8 mouse cellular contexts compared by ENCODE assay signal in the genomic region with DNA sequence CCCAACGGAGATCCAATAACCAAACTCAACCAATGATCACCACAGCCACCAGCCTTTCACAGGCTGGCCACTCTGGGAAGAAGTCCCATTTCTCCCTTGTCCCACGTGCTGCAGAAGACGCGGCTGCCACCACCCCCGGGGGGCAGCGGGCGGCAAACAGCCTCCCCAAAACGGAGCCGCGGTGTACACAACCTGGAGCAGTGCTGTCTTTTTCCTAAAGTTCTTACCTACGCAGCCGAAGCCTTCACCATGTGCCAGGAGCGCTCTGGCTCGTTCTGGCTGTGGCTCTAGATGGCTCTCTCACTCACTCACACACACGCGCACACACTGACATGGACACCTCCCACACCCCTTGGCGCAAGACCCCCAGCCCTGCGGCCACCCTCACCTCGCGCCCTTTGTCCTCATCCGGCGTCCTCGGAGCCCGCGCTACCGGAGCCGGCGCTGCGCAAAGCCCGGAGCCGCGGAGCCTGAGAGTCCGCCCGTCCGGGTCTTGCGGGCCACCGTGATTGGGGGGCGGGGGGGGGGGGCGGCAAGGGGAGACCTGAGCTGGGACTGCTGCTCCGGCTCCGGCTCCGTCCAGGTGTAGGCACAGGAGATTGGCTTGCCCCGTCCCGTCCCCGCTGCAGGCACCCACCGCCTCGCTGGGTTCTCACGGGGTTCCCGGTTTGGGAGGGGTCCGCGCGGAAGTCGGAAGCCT. TPM values are rescaled to one million over a fixed set of nuclear protein-coding genes. Genes with fewer than 3 reads are reported as not detected.
A peak's percentile ranks its signal among the peaks of the same experiment; 100 is the strongest.
DNase-seq lines count a peak whose midpoint lies in the region; TF ChIP-seq lines count a peak whose summit lies in the region.

Gene Greb1 (minus strand): TSS at position 628 of the 700 bp plus-strand sequence.

- no peak within 1 kb of the TSS for H3K27ac ChIP-seq in thymus, adult 2 months (ENCODE audit: control insufficient read depth, insufficient read depth, low read length)
- peak within 1 kb of the TSS; percentile 98 for H3K27ac ChIP-seq in hindbrain, embryonic 10.5 days

- no peaks in the 10 kb centered on the region; the same call in 1 of the 2 replicates for H3K4me1 ChIP-seq in thymus, adult 2 months (replicated peaks; ENCODE audit: control insufficient read depth, insufficient read depth, low read length)
- peaks cover 85% of the 10 kb centered on the region for H3K4me1 ChIP-seq in hindbrain, embryonic 10.5 days (replicated peaks)

- H3K36me3 ChIP-seq in thymus, adult 2 months (ENCODE audit: control insufficient read depth, insufficient read depth, low read length), result no peaks in the 10 kb centered on the region
- H3K36me3 ChIP-seq in hindbrain, embryonic 10.5 days, result peaks cover 17% of the 10 kb centered on the region; the same call in 1 of the 2 replicates

- TF ChIP-seq CTCF in thymus, adult 2 months (IDR thresholded peaks at IDR 0.05; ENCODE audit: borderline replicate concordance, control insufficient read depth, extremely low read depth, insufficient read depth, low read length, poor library complexity), result no peak

- DNase-seq in cerebellum, postnatal 10 days, result peak; percentile 57 to 61
- DNase-seq in cerebellum, adult 11 months, result no peak
- no peak for DNase-seq in thymus, adult 2 months
- DNase-seq in thymus, postnatal 0 days (ENCODE audit: low spot score), result no peak
- peak; percentile 81 for DNase-seq in hindbrain, embryonic 10.5 days (ENCODE audit: low spot score)
- DNase-seq in lung, postnatal 10 days, result peak; percentile 30
- DNase-seq in spleen, postnatal 10 days (ENCODE audit: low spot score in 2 of 2), result no peak
- no peak for DNase-seq in left cerebral cortex, adult 18-20 months (ENCODE audit: low spot score in 2 of 2)

- 2% methylated on average over 52 of the region's 53 CpGs for WGBS in thymus, adult 2 months
- WGBS in hindbrain, embryonic 10.5 days, result under 1% methylated on average over 52 of the region's 53 CpGs

- peaks cover 12% of the 10 kb centered on the region; the same call in 1 of the 2 replicates for H3K27me3 ChIP-seq in thymus, adult 2 months (ENCODE audit: control insufficient read depth, insufficient read depth, low read length)
- H3K27me3 ChIP-seq in hindbrain, embryonic 10.5 days (ENCODE audit: insufficient read depth, poor library complexity, severe bottlenecking), result no peaks in the 10 kb centered on the region

- H3K4me3 ChIP-seq in thymus, adult 2 months (ENCODE audit: control insufficient read depth, insufficient read depth, low read length), result no peak within 1 kb of the TSS
- peak within 1 kb of the TSS; percentile 81 for H3K4me3 ChIP-seq in hindbrain, embryonic 10.5 days

- H3K9me3 ChIP-seq in hindbrain, embryonic 10.5 days, result no peaks in the 10 kb centered on the region

- TF ChIP-seq POLR2A in thymus, adult 2 months (IDR thresholded peaks at IDR 0.05; ENCODE audit: control insufficient read depth, extremely low read depth, insufficient read depth, low read length, poor library complexity), result no peak

RNA-seq across cellular contexts. Expression of gene Greb1, which starts in this region (rescaled TPM):
- 1.2 and 10.6 TPM in 2 replicates for polyA plus RNA-seq in thymus, adult 2 months (2012; rRNA removed)
- 1.2 and 2.0 TPM in 2 replicates for polyA plus RNA-seq in thymus, postnatal 0 days (2015; fragmentation: Nextera tagmentation; extraction: Ambion mirVana)
- polyA plus RNA-seq in hindbrain, embryonic 10.5 days (2016; fragmentation: Nextera tagmentation; extraction: Ambion mirVana), result 19.0 and 28.1 TPM in 2 replicates
- total RNA-seq in left cerebral cortex, adult 18-20 months (2021), result 1 to 10 TPM in 1 of 2 experiments, under 1 TPM in 1; 0.98 to 1.0 TPM

Comparison
In these comparisons a context has a peak if more than half of its experiments do, and no peak if none do; other contexts are left out.
1. DNase-seq: peak in cerebellum, postnatal 10 days (2 of 2), hindbrain, embryonic 10.5 days (single experiment) and lung, postnatal 10 days (single experiment); none in cerebellum, adult 11 months (single experiment), thymus, adult 2 months (single experiment), thymus, postnatal 0 days (single experiment), spleen, postnatal 10 days (0 of 2) and left cerebral cortex, adult 18-20 months (0 of 2).